Mouse (Mus musculus): Measurements from ENCODE around the gene Plscr4. TPM values are rescaled to one million over a fixed set of nuclear protein-coding genes. Genes with fewer than 3 reads are reported as not detected.

Gene Plscr4
- polyA plus RNA-seq (2012; rRNA removed): 0.30 and 0.35 TPM in 2 replicates
- 0.46 and 0.92 TPM in 2 replicates for polyA plus RNA-seq (2014; fragmentation: Nextera tagmentation; extraction: Ambion mirVana)

DNA sequence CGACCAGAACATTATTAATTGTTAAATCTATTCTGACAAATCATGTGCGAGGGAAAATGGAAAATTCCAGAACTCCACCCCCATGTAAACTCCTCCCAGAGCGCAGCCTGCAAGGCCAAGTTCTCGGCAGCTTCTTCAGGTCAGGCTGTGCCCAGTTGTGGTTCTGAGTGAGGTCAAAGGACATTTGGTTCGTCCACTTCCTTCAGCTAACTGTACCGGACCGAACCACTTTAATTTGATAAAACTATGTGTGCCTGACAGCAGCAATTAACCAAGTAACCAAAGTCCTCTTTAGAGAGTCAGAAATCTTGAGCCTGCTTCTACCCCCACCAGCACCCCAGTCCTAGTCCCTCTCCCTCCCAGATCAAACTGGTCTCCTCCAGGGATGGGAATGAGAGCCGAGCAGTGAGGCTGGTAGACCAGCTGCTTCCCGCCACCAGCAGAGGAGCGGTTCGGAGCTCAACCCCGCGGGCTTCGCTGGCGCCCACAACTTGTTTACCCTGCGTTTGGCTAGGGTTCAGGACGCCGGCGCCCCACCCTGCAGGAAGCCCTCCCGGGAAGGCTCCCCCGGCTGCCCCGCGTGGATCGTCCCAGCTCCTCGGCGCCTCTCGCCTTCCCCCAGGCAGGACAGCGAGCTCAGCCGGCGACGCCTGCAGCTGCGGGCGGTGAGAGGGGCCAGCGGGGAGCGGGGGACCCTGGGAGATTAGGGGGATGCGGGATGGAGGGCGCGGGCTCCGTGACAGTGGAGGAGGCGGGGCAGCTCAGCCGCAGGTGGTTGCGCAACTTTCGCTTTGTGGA, at the start of gene Plscr4:
TSS of gene Plscr4 (plus strand) at position 113 of the 798 bp plus-strand sequence.
- peak in 1 of 3 experiments; percentile 1 for DNase-seq (ENCODE audit: low read depth in 3 of 3, low spot score in 3 of 3)
- no peaks in the 10 kb centered on the region for H3K36me3 ChIP-seq (replicated peaks; ENCODE audit: control insufficient read depth, insufficient read depth, low read depth)
- TF ChIP-seq EP300 (IDR thresholded peaks at IDR 0.05; ENCODE audit: low read depth) (no peak), CTCF (IDR thresholded peaks at IDR 0.05; ENCODE audit: low read depth) (no peak)
- no peaks in the 10 kb centered on the region for H3K27me3 ChIP-seq (ENCODE audit: control insufficient read depth, insufficient read depth, low read length)
- H3K4me1 ChIP-seq (replicated peaks; ENCODE audit: control insufficient read depth in 2 of 2, insufficient read depth in 2 of 2, low read length in 1 of 2): peaks cover 0 to 2% of the 10 kb centered on the region in 2 experiments; a peak in 1 of 4 replicates
- H3K4me2 ChIP-seq (ENCODE audit: low read depth): peak within 1 kb of the TSS; percentile 75
- WGBS (ENCODE audit: insufficient replicate concordance): 8% methylated on average over 43 of the region's 43 CpGs
- no peaks in the 10 kb centered on the region for H3K9me3 ChIP-seq (ENCODE audit: control insufficient read depth, low read length)
- peak within 1 kb of the TSS; percentile 50 for H3K9ac ChIP-seq (replicated peaks)
- peak within 1 kb of the TSS; percentile 49 to 61 for H3K4me3 ChIP-seq (ENCODE audit: insufficient read depth in 1 of 2, low read depth in 2 of 2, low read length in 2 of 2)
- no peak within 1 kb of the TSS for H3K27ac ChIP-seq
- peak; percentile 70 for ATAC-seq (ENCODE audit: insufficient read depth)

DNA sequence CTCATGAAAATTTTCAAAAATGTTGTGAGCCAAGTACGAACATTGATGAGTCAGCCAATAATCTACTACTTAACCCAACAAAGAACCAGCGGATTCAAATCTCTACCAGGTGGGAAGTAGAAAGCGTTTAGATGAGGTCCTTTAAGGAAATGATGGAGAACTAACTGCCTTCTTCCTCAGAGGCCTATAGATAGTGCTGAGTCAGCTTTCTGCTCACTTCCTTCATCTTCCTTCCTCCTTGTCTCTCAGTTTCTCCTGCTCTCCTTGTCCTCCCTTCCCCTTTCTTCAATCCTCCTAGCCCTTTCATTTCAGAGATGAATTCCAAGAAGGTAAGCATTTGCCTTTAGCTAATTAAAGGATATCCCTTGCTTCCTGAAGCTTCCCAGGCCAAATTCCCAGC, 46.9 kb upstream of the Plscr4 start:
- no peak overlapping the region for H3K4me3 ChIP-seq (ENCODE audit: insufficient read depth in 1 of 2, low read depth in 2 of 2, low read length in 2 of 2)
- no peak overlapping the region for H3K27ac ChIP-seq
- H3K27me3 ChIP-seq (ENCODE audit: control insufficient read depth, insufficient read depth, low read length): no peaks in the 10 kb centered on the region
- no peaks in the 10 kb centered on the region for H3K9me3 ChIP-seq (ENCODE audit: control insufficient read depth, low read length)
- H3K4me1 ChIP-seq (replicated peaks; ENCODE audit: control insufficient read depth in 2 of 2, insufficient read depth in 2 of 2, low read length in 1 of 2): no peaks in the 10 kb centered on the region
- WGBS (ENCODE audit: insufficient replicate concordance): 63% methylated on average over 3 of the region's 3 CpGs
- TF ChIP-seq EP300 (IDR thresholded peaks at IDR 0.05; ENCODE audit: low read depth) (no peak), CTCF (IDR thresholded peaks at IDR 0.05; ENCODE audit: low read depth) (no peak)
- no peak overlapping the region for H3K9ac ChIP-seq (replicated peaks)
- ATAC-seq (ENCODE audit: insufficient read depth) (no peak), DNase-seq (ENCODE audit: low read depth in 3 of 3, low spot score in 3 of 3) (no peak)
- H3K36me3 ChIP-seq (replicated peaks; ENCODE audit: control insufficient read depth, insufficient read depth, low read depth): no peaks in the 10 kb centered on the region
- no peak overlapping the region for H3K4me2 ChIP-seq (ENCODE audit: low read depth)

DNA sequence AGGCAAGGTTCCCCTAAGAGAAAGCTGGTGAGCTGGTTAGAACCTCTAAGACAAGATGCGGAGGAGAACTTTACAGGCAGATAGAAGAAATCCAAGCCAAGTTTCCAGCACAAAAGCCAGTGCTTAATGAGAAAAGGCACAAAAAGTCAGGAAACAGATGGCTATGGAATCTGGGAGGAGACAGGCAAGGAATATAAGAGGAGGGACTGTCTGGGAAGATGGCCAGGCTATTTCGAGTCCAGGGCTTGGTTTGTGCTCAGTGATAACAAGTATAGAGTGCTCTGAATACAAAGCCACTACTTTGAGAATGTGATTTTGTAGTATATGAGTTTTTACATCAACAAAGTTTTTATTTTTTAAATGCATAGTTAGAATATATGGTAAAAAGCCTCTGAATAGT, 45.1 kb upstream of the Plscr4 start:
- no peak for TF ChIP-seq EP300 (IDR thresholded peaks at IDR 0.05; ENCODE audit: low read depth)
- TF ChIP-seq CTCF (IDR thresholded peaks at IDR 0.05; ENCODE audit: low read depth): no peak
- Histone ChIP-seq H3K27me3 (ENCODE audit: control insufficient read depth, insufficient read depth, low read length) (no peaks in the 10 kb centered on the region), H3K9ac (replicated peaks) (no peak overlapping the region), H3K4me3 (ENCODE audit: insufficient read depth in 1 of 2, low read depth in 2 of 2, low read length in 2 of 2) (no peak overlapping the region), H3K4me1 (replicated peaks; ENCODE audit: control insufficient read depth in 2 of 2, insufficient read depth in 2 of 2, low read length in 1 of 2) (no peaks in the 10 kb centered on the region), H3K4me2 (ENCODE audit: low read depth) (no peak overlapping the region), H3K9me3 (ENCODE audit: control insufficient read depth, low read length) (no peaks in the 10 kb centered on the region), H3K36me3 (replicated peaks; ENCODE audit: control insufficient read depth, insufficient read depth, low read depth) (no peaks in the 10 kb centered on the region), H3K27ac (no peak overlapping the region)
- DNase-seq (ENCODE audit: low read depth in 3 of 3, low spot score in 3 of 3) (no peak), ATAC-seq (ENCODE audit: insufficient read depth) (no peak)
- 61% methylated on average over 2 of the region's 2 CpGs for WGBS (ENCODE audit: insufficient replicate concordance)

DNA sequence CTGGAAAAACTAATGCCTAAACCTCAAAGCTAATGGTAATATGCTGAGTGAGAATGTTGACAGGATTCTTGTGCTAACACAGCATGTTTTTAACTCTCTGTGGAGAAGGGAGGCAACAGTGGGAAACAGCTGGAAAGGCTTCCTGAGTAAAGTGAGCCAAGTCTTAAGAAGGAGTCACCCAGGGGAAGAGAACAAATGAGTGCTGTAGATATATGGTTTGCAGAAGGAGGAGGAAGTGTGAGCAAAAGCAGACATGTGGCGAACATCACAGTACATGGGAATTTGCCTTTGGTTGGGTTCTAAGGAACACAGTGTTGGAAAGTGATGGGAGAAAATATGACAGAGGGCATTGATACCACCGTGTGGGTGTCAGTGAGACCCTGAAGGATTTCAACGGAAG, 43.5 kb upstream of the Plscr4 start:
- H3K4me3 ChIP-seq (ENCODE audit: insufficient read depth in 1 of 2, low read depth in 2 of 2, low read length in 2 of 2): no peak overlapping the region
- no peaks in the 10 kb centered on the region for H3K4me1 ChIP-seq (replicated peaks; ENCODE audit: control insufficient read depth in 2 of 2, insufficient read depth in 2 of 2, low read length in 1 of 2)
- no peak for DNase-seq (ENCODE audit: low read depth in 3 of 3, low spot score in 3 of 3)
- no peak overlapping the region for H3K9ac ChIP-seq (replicated peaks)
- no peaks in the 10 kb centered on the region for H3K9me3 ChIP-seq (ENCODE audit: control insufficient read depth, low read length)
- no peak overlapping the region for H3K4me2 ChIP-seq (ENCODE audit: low read depth)
- WGBS (ENCODE audit: insufficient replicate concordance): 68% methylated on average over 3 of the region's 3 CpGs
- no peak for ATAC-seq (ENCODE audit: insufficient read depth)
- no peaks in the 10 kb centered on the region for H3K27me3 ChIP-seq (ENCODE audit: control insufficient read depth, insufficient read depth, low read length)
- no peak for TF ChIP-seq CTCF (IDR thresholded peaks at IDR 0.05; ENCODE audit: low read depth)
- TF ChIP-seq EP300 (IDR thresholded peaks at IDR 0.05; ENCODE audit: low read depth): no peak
- no peak overlapping the region for H3K27ac ChIP-seq
- no peaks in the 10 kb centered on the region for H3K36me3 ChIP-seq (replicated peaks; ENCODE audit: control insufficient read depth, insufficient read depth, low read depth)

DNA sequence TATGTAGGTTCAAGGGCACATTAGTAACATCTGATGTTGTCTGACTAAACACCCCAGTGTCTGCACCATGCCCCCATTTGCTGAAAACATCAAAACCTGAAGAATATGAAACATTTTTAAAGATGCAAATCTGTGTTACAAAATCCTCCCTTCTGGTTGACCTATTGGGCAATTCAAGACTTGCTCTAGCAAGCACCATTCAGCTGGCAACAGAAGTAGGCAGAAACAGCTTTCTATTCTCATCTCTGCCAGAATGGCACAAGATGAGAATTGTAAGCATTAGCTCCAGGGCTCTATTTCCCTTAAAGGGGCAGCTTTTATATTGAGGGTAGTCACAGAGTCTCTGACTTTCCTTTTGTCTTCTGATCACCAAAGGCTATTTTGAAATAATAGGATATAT, 19.4 kb upstream of the Plscr4 start:
- Histone ChIP-seq H3K9ac (replicated peaks) (no peak overlapping the region), H3K4me1 (replicated peaks; ENCODE audit: control insufficient read depth in 2 of 2, insufficient read depth in 2 of 2, low read length in 1 of 2) (no peaks in the 10 kb centered on the region), H3K36me3 (replicated peaks; ENCODE audit: control insufficient read depth, insufficient read depth, low read depth) (no peaks in the 10 kb centered on the region), H3K4me2 (ENCODE audit: low read depth) (no peak overlapping the region), H3K27ac (no peak overlapping the region), H3K9me3 (ENCODE audit: control insufficient read depth, low read length) (no peaks in the 10 kb centered on the region), H3K4me3 (ENCODE audit: insufficient read depth in 1 of 2, low read depth in 2 of 2, low read length in 2 of 2) (no peak overlapping the region), H3K27me3 (ENCODE audit: control insufficient read depth, insufficient read depth, low read length) (no peaks in the 10 kb centered on the region)
- DNase-seq (ENCODE audit: low read depth in 3 of 3, low spot score in 3 of 3) (no peak), ATAC-seq (ENCODE audit: insufficient read depth) (no peak)
- TF ChIP-seq EP300 (IDR thresholded peaks at IDR 0.05; ENCODE audit: low read depth) (no peak), CTCF (IDR thresholded peaks at IDR 0.05; ENCODE audit: low read depth) (no peak)
